ENCODE assay signal across 17 mouse cellular contexts in the genomic region with DNA sequence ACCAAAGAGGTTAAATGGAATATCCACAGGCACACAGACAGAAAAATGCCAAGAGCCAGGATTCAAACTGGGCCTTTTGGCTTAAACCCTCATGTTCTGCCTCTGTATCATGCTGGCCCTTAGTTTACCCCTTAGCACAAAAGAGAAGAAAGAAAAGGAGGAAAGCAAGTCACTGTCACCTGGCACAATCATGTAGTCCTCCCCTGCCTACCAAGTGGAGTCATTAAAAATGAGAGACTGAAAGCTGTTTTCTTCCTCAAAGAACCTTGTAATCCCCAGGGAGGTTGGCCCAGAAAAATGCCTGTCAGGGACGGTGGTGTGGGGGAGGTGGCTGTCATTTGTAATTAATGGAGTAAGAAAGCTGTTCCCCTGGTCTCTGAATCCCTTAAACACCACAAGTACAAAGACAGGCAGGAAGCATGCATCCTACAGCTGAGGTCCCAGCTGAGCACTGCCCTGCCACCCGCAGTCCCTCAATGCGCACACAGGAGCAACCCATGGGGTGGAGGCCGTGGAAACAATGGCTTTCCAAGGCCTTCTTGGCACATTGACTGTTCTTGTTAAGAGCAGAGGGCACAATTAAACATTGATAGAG.
DNase-seq lines count a peak whose midpoint lies in the region; ATAC-seq and TF ChIP-seq lines count a peak whose summit lies in the region.
"Had no signal": no experiment of that assay in that cellular context is flagged by ENCODE, and none has a peak within 500 bp of the region (broad histone marks: within the 10 kb centered on the region; RNA-seq: fewer than 3 reads in every experiment).

No protein-coding gene starts in this region.

- H3K9ac ChIP-seq in forebrain, embryonic 12.5 days, result no peak overlapping the region
- no peak overlapping the region for H3K9ac ChIP-seq in hindbrain, embryonic 16.5 days (ENCODE audit: low read depth, low read length)
- H3K9ac ChIP-seq in neural tube, embryonic 11.5 days (ENCODE audit: low read length), result no peak overlapping the region
- H3K9ac ChIP-seq in stomach, postnatal 0 days (ENCODE audit: low read length), result no peak overlapping the region
- no peak overlapping the region for H3K9ac ChIP-seq in kidney, embryonic 14.5 days (ENCODE audit: low read depth, low read length)
- H3K9ac ChIP-seq: limb, embryonic 15.5 days; stomach, embryonic 15.5 days had no signal

- WGBS in forebrain, embryonic 12.5 days, result 2% methylated on average over 4 of the region's 4 CpGs
- 8% methylated on average over 4 of the region's 4 CpGs for WGBS in hindbrain, embryonic 16.5 days
- 18% methylated on average over 4 of the region's 4 CpGs for WGBS in neural tube, embryonic 11.5 days
- 30% methylated on average over 4 of the region's 4 CpGs for WGBS in stomach, postnatal 0 days
- 23% methylated on average over 4 of the region's 4 CpGs for WGBS in kidney, embryonic 14.5 days

- H3K4me2 ChIP-seq in forebrain, embryonic 12.5 days, result no peak overlapping the region
- H3K4me2 ChIP-seq in hindbrain, embryonic 16.5 days (ENCODE audit: low read length), result no peak overlapping the region
- H3K4me2 ChIP-seq in neural tube, embryonic 11.5 days (ENCODE audit: low read depth), result no peak overlapping the region
- no peak overlapping the region for H3K4me2 ChIP-seq in stomach, postnatal 0 days (replicated peaks; ENCODE audit: low read depth)
- no peak overlapping the region for H3K4me2 ChIP-seq in kidney, embryonic 14.5 days (replicated peaks; ENCODE audit: low read depth, low read length)
- H3K4me2 ChIP-seq: limb, embryonic 15.5 days; stomach, embryonic 15.5 days had no signal

- no peaks in the 10 kb centered on the region for H3K36me3 ChIP-seq in forebrain, embryonic 12.5 days (replicated peaks)
- H3K36me3 ChIP-seq in hindbrain, embryonic 16.5 days (ENCODE audit: control insufficient read depth, insufficient read depth, low read length), result 0 out of 2 replicates have a peak, but pooled peaks cover 2% of the 10 kb centered on the region
- no peaks in the 10 kb centered on the region for H3K36me3 ChIP-seq in neural tube, embryonic 11.5 days (ENCODE audit: control insufficient read depth, insufficient read depth, low read length)
- no peaks in the 10 kb centered on the region for H3K36me3 ChIP-seq in stomach, postnatal 0 days (ENCODE audit: control insufficient read depth, insufficient read depth, low read length)
- H3K36me3 ChIP-seq in kidney, embryonic 14.5 days (ENCODE audit: control insufficient read depth, insufficient read depth, low read length), result no peaks in the 10 kb centered on the region
- H3K36me3 ChIP-seq: limb, embryonic 15.5 days; stomach, embryonic 15.5 days had no signal

- TF ChIP-seq EP300 in stomach, postnatal 0 days (optimal IDR thresholded peaks at IDR 0.05), result no peak

- no peaks in the 10 kb centered on the region for H3K27me3 ChIP-seq in forebrain, embryonic 12.5 days
- no peaks in the 10 kb centered on the region for H3K27me3 ChIP-seq in hindbrain, embryonic 16.5 days (replicated peaks; ENCODE audit: control insufficient read depth, insufficient read depth, low read length)
- no peaks in the 10 kb centered on the region for H3K27me3 ChIP-seq in neural tube, embryonic 11.5 days (ENCODE audit: control insufficient read depth, insufficient read depth, low read length)
- no peaks in the 10 kb centered on the region for H3K27me3 ChIP-seq in stomach, postnatal 0 days (ENCODE audit: control insufficient read depth, insufficient read depth, low read length)
- H3K27me3 ChIP-seq in kidney, embryonic 14.5 days (ENCODE audit: control insufficient read depth, insufficient read depth, low read length), result no peaks in the 10 kb centered on the region
- H3K27me3 ChIP-seq: limb, embryonic 15.5 days; stomach, embryonic 15.5 days had no signal

- no peaks in the 10 kb centered on the region for H3K9me3 ChIP-seq in forebrain, embryonic 12.5 days
- no peaks in the 10 kb centered on the region for H3K9me3 ChIP-seq in hindbrain, embryonic 16.5 days (ENCODE audit: control insufficient read depth, low read length)
- H3K9me3 ChIP-seq in neural tube, embryonic 11.5 days (ENCODE audit: control insufficient read depth, low read length), result no peaks in the 10 kb centered on the region
- no peaks in the 10 kb centered on the region for H3K9me3 ChIP-seq in stomach, postnatal 0 days (ENCODE audit: control insufficient read depth, low read length)
- H3K9me3 ChIP-seq in kidney, embryonic 14.5 days (ENCODE audit: control insufficient read depth, low read length), result no peaks in the 10 kb centered on the region
- H3K9me3 ChIP-seq: limb, embryonic 15.5 days; stomach, embryonic 15.5 days had no signal

- peaks cover 26% of the 10 kb centered on the region for H3K4me1 ChIP-seq in forebrain, embryonic 12.5 days
- H3K4me1 ChIP-seq in hindbrain, embryonic 16.5 days (ENCODE audit: control insufficient read depth, insufficient read depth, low read depth, low read length), result peaks cover 7% of the 10 kb centered on the region
- peaks cover 4% of the 10 kb centered on the region; the same call in 1 of the 2 replicates for H3K4me1 ChIP-seq in neural tube, embryonic 11.5 days (ENCODE audit: control insufficient read depth, insufficient read depth, low read length)
- no peaks in the 10 kb centered on the region for H3K4me1 ChIP-seq in stomach, postnatal 0 days (replicated peaks; ENCODE audit: control insufficient read depth, insufficient read depth)
- no peaks in the 10 kb centered on the region for H3K4me1 ChIP-seq in kidney, embryonic 14.5 days (ENCODE audit: control insufficient read depth, insufficient read depth, low read length)
- H3K4me1 ChIP-seq: limb, embryonic 15.5 days; stomach, embryonic 15.5 days had no signal

- DNase-seq in embryo, embryonic 10.5 days (ENCODE audit: low spot score), result peak; percentile 64
- DNase-seq in neural tube, embryonic 11.5 days (ENCODE audit: low spot score), result peak; percentile 56
- DNase-seq in stomach, postnatal 0 days (ENCODE audit: low spot score), result no peak
- DNase-seq in kidney, adult 11 months, result no peak
- DNase-seq in lung, postnatal 36 days, result no peak
- DNase-seq: adrenal gland, adult 2 months; cerebellum, postnatal 36 days; heart, postnatal 10 days; kidney, adult 8-10 months; right cerebral cortex, postnatal 14 days had no signal

- H3K4me3 ChIP-seq in forebrain, embryonic 12.5 days (replicated peaks), result no peak overlapping the region
- no peak overlapping the region for H3K4me3 ChIP-seq in hindbrain, embryonic 16.5 days (ENCODE audit: low read length)
- no peak overlapping the region for H3K4me3 ChIP-seq in neural tube, embryonic 11.5 days (ENCODE audit: low read depth, low read length)
- no peak overlapping the region for H3K4me3 ChIP-seq in stomach, postnatal 0 days (ENCODE audit: low read depth, low read length)
- no peak overlapping the region for H3K4me3 ChIP-seq in kidney, embryonic 14.5 days (ENCODE audit: low read length)
- H3K4me3 ChIP-seq: left cerebral cortex, adult 2 months; limb, embryonic 15.5 days; myocyte; stomach, embryonic 15.5 days had no signal

- TF ChIP-seq CTCF in stomach, postnatal 0 days (IDR thresholded peaks at IDR 0.05; ENCODE audit: low read depth), result no peak

- ATAC-seq in forebrain, embryonic 12.5 days (ENCODE audit: low FRiP score), result peak; percentile 82
- peak; percentile 38 for ATAC-seq in hindbrain, embryonic 16.5 days
- peak; percentile 87 for ATAC-seq in neural tube, embryonic 11.5 days (ENCODE audit: insufficient read depth, low FRiP score, low TSS enrichment)
- ATAC-seq in stomach, postnatal 0 days (ENCODE audit: low FRiP score, low TSS enrichment), result no peak
- no peak for ATAC-seq in kidney, embryonic 14.5 days (ENCODE audit: low FRiP score, low TSS enrichment)

- H3K27ac ChIP-seq in forebrain, embryonic 12.5 days, result peak overlapping the region; percentile 83
- H3K27ac ChIP-seq in hindbrain, embryonic 16.5 days (ENCODE audit: low read depth, low read length), result no peak overlapping the region
- H3K27ac ChIP-seq in neural tube, embryonic 11.5 days (ENCODE audit: low read depth, low read length), result peak overlapping the region; percentile 54
- H3K27ac ChIP-seq in stomach, postnatal 0 days (replicated peaks), result no peak overlapping the region
- no peak overlapping the region for H3K27ac ChIP-seq in kidney, embryonic 14.5 days (ENCODE audit: low read depth, low read length)
- H3K27ac ChIP-seq: limb, embryonic 15.5 days; stomach, embryonic 15.5 days had no signal

Comparison
In these comparisons a context has a peak if more than half of its experiments do, and no peak if none do; other contexts are left out.
1. DNase-seq: peak in embryo, embryonic 10.5 days (single experiment) and neural tube, embryonic 11.5 days (single experiment); none in stomach, postnatal 0 days (single experiment), kidney, adult 11 months (single experiment) and lung, postnatal 36 days (single experiment).
2. ATAC-seq: peak in forebrain, embryonic 12.5 days (single experiment), hindbrain, embryonic 16.5 days (single experiment) and neural tube, embryonic 11.5 days (single experiment); none in stomach, postnatal 0 days (single experiment) and kidney, embryonic 14.5 days (single experiment).
3. H3K27ac ChIP-seq: peak in forebrain, embryonic 12.5 days (single experiment) and neural tube, embryonic 11.5 days (single experiment); none in hindbrain, embryonic 16.5 days (single experiment), stomach, postnatal 0 days (single experiment) and kidney, embryonic 14.5 days (single experiment).